Mouse (Mus musculus) ES-Bruce4 (cell line): ENCODE results near the gene Gm17174.
"Not testable (repeated sequence)": the region's sequence is repeated elsewhere in the genome, so short reads cannot be mapped to it uniquely, and the experiment has no call there.

Source experiments
- CTCF ChIP-seq: IDR thresholded peaks from one replicate; pipeline ENCODE4 v1.8.1; 2011; ENCODE audit warnings: low read depth, low read length
- EP300 ChIP-seq: IDR thresholded peaks from 2 replicates; pipeline ENCODE4 v1.6.1; 2011; ENCODE audit warnings: low read depth, low read length; ENCODE audit not compliant: insufficient read depth
- POLR2A ChIP-seq: IDR thresholded peaks from one replicate; pipeline ENCODE4 v1.8.1; 2011; ENCODE audit warnings: low read length; ENCODE audit not compliant: insufficient read depth

DNA sequence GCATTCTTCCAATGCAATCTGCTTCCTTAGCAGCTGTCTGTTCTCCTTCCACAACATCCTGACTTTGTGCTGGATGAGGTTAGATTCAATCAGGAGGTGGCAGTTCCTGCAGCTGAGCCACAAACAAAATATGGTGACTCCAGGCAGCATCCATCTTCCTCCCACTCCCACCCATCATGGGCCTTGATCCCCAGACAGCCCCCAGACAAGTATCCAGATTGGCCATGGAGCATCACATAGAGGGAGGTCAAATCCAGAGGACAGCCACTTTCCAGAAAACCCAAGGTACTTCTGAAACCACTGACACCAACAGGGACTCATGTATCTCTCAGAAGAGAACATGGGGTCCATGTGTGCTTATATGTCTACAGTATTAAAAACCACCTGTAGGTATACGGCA, 40.5 kb upstream of the Gm17174 start:
- not testable (repeated sequence) for TF ChIP-seq POLR2A, CTCF, EP300
